Mouse (Mus musculus): ENCODE results near the gene Timm8a2.

GRCm38 (mm10) chr14:122035860-122036259, 1.4 kb downstream of the Timm8a2 start:
- TF ChIP-seq CTCF (conservative IDR thresholded peaks at IDR 0.05 in 1 of 2, IDR thresholded peaks at IDR 0.05 in 1 of 2; ENCODE audit: low read depth in 2 of 2, low read length in 2 of 2) (no peak), USF1 (IDR thresholded peaks at IDR 0.05; ENCODE audit: low read depth, low read length) (no peak), PAX5 (IDR thresholded peaks at IDR 0.05; ENCODE audit: low read length) (no peak), ZKSCAN1 (IDR thresholded peaks at IDR 0.05; ENCODE audit: borderline replicate concordance, low read depth, low read length) (no peak), TCF12 (IDR thresholded peaks at IDR 0.05; ENCODE audit: low read depth, low read length) (no peak)
